Mouse (Mus musculus) cerebellum, adult 2 months (tissue): ENCODE data around the gene Arhgap19.

ENCODE experiments used
- CTCF ChIP-seq: fragments of 200-500 bp; IDR thresholded peaks from 2 replicates; pipeline ENCODE4 v1.5.1; 2011; ENCODE audit warnings: low read depth, mild to moderate bottlenecking, control low read depth, low read length, moderate library complexity, borderline replicate concordance; ENCODE audit not compliant: insufficient read depth
- POLR2A ChIP-seq: fragments of 200-500 bp; IDR thresholded peaks from 2 replicates; pipeline ENCODE4 v1.6.1; 2011; ENCODE audit warnings: low read length, control low read depth, borderline replicate concordance; ENCODE audit not compliant: insufficient read depth

DNA sequence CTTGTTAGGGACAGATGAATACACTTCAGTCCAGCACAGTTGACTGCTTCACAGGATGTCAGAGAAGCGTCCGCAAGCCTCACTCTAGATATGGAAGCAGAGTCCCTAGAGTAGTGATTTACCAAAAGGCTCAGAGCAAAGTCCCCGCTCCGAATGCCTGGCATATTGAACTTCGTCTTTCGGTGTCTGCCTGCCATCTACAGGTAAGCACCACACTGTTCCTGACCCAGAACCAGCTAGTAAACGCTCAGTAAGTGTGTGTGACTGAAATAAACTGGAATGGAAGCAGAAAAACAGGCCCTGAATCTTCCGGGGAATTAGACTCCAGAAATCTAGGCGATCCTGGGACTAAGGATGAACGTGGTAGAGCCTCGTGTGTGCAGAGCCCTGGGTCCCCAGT lies 49.9 kb downstream of the Arhgap19 start:
- TF ChIP-seq CTCF (no peak), POLR2A (no peak)
